Mouse (Mus musculus) small intestine, adult 2 months (tissue): ENCODE results near the gene Myh9. TPM values are rescaled to one million over a fixed set of nuclear protein-coding genes. Genes with fewer than 3 reads are reported as not detected.

Source experiments
- H3K27ac ChIP-seq: fragments of 200-500 bp; 2 replicates; pipeline ENCODE4 v1.5.1; 2012; ENCODE audit warnings: low read depth, low read length, control low read depth, inconsistent platforms; ENCODE audit not compliant: insufficient read depth
- H3K27me3 ChIP-seq: fragments of 200-500 bp; 2 replicates; pipeline ENCODE4 v1.6.1; 2012; ENCODE audit warnings: mild to moderate bottlenecking, moderate library complexity, low read length, inconsistent platforms; ENCODE audit not compliant: control insufficient read depth, insufficient read depth
- H3K36me3 ChIP-seq: fragments of 200-500 bp; 2 replicates; pipeline ENCODE4 v1.6.1; 2012; ENCODE audit warnings: mild to moderate bottlenecking, low read length, control low read depth, inconsistent platforms; ENCODE audit not compliant: control insufficient read depth, insufficient read depth
- H3K4me1 ChIP-seq: fragments of 200-500 bp; 2 replicates; pipeline ENCODE4 v1.6.1; 2012; ENCODE audit warnings: low read length, inconsistent platforms, mixed read lengths; ENCODE audit not compliant: control insufficient read depth, insufficient read depth, insufficient read length
- H3K4me3 ChIP-seq: fragments of 200-500 bp; 2 replicates; pipeline ENCODE4 v1.5.1; 2012; ENCODE audit warnings: low read depth, mild to moderate bottlenecking, control low read depth, inconsistent platforms, low read length, moderate library complexity
- CTCF ChIP-seq: fragments of 200-500 bp; IDR thresholded peaks from 2 replicates; pipeline ENCODE4 v1.5.1; 2012; ENCODE audit warnings: low read depth, mild to moderate bottlenecking, control low read depth, inconsistent platforms, low read length, moderate library complexity, mixed read lengths; ENCODE audit not compliant: insufficient replicate concordance, insufficient read length; ENCODE audit errors: extremely low read depth
- POLR2A ChIP-seq: fragments of 200-500 bp; IDR thresholded peaks from 2 replicates; pipeline ENCODE4 v1.6.1; 2012; ENCODE audit warnings: low read depth, mild to moderate bottlenecking, control low read depth, inconsistent platforms, low read length, moderate library complexity
- WGBS: fragments of 180-500 bp; shearing (Covaris S2); methylation state at CpG from one replicate; pipeline ENCODE4 v1.1.7; 2018; 5-methylcytosine and 5-hydroxymethylcytosine counted together
- polyA plus RNA-seq: library from polyadenylated mRNA; depleted of rRNA; stranded (reverse); fragments of >200 nt; gene quantifications from 2 replicates; pipeline ENCODE4 v1.2.3, GENCODE M21; 2012

Gene Myh9
- polyA plus RNA-seq, 1 experiment, result 89.4 TPM

DNA sequence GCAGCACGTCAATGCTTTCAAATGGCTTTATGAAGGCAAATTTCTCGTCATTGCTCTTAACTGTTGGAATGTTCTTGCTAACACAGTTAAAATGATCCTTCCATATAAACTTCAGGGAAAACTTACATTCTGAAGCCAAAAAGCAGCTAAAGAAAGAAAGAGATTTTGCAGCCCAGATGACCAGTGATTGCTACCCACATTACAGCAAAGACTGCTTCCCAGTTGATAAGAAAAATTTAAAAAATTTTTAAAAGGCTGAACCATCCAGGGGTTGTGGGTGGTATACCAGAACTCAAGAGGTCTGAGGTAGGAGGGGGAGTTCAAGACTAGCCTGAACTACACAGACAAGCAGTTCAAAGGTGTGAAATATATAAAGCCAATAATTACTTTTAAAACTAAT is 1.1 kb upstream of the Myh9 start:
- H3K27me3 ChIP-seq, result no peaks in the 10 kb centered on the region
- H3K36me3 ChIP-seq, result no peaks in the 10 kb centered on the region
- 11% methylated on average over 2 of the region's 2 CpGs for WGBS
- H3K4me3 ChIP-seq, result no peak overlapping the region
- peaks cover 6% of the 10 kb centered on the region for H3K4me1 ChIP-seq
- TF ChIP-seq POLR2A (no peak), CTCF (no peak)
- peak overlapping the region; percentile 94 for H3K27ac ChIP-seq

DNA sequence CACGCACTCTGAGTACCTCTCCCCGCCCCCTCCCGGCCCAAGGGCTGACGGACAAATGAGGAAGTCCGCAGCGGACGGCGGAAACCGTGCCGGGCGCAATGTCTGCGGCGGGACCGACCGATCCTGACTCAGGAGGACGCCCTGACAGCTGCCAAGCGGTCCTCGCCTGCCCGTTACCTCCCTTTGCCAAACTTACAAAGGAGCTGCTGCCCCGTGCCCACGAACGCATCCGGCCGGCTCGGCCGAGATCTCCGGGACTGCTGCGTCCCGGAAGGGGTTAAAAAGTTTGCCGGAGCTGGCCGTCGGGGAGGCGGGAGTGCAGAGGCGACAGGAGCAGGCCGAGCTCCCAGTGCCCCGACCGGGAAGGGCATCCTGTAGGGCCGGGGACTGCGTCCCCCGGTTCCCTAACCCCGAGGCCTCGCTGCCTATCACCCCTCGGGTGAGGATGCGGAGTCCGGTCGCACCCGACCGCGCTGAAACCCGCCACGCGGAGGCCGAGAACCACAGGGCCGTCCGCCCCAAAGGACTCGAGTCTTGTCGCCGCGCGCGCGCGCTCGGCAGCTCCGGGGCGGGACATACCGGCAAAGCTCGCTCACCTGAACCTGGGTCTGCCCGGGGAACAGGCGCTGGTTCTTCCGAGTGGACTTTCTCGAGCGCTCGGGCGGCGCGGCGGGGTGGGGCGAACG is 471 bp downstream of the Myh9 start:
- peak overlapping the region; percentile 98 for H3K27ac ChIP-seq
- no peaks in the 10 kb centered on the region for H3K36me3 ChIP-seq
- peak overlapping the region; percentile 76 for H3K4me3 ChIP-seq
- TF ChIP-seq CTCF (no peak), POLR2A (no peak)
- H3K4me1 ChIP-seq, result peaks cover 15% of the 10 kb centered on the region
- under 1% methylated on average over 80 of the region's 80 CpGs for WGBS
- H3K27me3 ChIP-seq, result no peaks in the 10 kb centered on the region

DNA sequence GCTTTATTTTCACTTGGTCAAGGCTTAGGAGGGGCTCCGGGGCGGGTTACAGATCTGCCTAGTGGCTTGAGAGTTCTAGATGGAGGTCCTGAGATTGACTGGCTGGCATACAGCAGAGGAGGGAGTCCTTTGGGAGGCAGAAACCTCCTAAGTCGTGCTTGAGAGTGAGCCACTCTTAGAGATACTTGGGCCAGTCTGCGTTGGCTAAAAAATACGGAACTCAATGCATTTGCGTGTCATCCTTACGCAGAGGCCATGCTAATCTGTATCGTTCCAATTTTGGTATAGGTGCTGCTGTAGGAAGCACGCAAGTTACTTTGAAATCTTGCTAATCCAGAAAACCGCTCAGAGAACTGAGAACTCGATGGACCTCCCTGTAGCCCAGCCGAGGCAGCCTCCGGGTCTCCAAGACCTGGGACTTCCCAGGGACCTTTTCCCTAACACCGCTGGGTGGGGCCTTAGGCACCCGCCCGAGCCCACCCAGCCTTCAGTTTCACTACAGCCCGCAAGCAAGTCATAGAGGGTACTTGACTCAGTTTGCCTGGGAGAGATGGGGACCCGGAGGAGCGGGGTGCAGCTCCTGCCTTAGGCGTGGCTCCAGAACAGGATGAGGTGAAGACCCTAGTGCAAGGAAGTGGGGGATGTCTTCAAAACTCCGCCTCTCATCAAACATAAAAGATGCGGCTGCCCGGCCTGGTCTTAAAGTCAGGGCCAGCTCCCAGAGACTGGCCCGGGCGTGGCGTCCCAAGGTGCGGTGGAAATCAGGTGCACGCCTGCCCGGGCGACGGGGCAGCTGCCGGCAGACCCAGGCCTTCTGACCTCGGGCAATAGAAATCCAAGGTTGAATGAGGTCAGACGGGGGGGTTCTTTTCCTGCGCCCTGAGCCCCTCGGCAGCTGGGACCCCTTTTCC is 1.3 kb downstream of the Myh9 start:
- H3K27me3 ChIP-seq, result no peaks in the 10 kb centered on the region
- peak overlapping the region; percentile 76 for H3K4me3 ChIP-seq
- under 1% methylated on average over 36 of the region's 36 CpGs for WGBS
- peak overlapping the region; percentile 98 for H3K27ac ChIP-seq
- H3K4me1 ChIP-seq, result peaks cover 23% of the 10 kb centered on the region
- no peak for TF ChIP-seq CTCF
- TF ChIP-seq POLR2A, result no peak
- H3K36me3 ChIP-seq, result no peaks in the 10 kb centered on the region

DNA sequence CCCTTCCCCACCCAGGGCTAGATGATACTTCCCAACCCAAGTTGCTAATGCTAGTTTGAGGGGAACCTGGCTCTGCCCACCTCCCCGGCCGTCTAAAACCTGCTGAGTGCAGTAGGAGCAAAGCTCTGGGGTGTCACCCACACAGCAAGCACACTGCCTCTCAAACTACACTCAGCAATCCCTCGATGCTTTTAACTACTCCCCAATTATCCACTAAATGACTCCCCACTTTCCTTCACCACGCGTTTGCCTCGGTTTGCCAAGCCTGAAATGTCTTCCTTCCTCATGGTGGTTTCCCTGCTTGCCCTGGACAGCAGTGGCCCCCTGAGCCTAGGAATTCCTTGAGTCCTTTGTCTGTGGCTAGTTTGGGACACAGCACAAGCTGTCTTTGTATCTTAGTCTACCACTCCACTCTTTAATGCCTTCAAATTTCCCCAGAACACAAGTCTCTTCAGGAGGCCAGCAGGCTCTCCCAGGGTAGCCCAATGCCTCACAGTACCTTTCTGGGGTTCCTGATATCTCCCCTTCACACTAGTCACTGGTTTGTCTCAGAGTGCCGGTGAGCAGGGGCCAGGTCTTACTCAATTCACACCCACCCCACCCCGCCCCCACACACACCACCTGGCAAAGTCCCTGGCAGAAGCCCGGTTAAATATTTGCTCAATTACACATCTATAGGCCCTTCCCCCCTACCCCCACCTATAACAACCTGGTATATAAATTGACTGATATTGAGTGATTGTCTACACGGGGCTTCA is 2.3 kb downstream of the Myh9 start:
- Histone ChIP-seq H3K4me1 (peaks cover 31% of the 10 kb centered on the region), H3K27ac (peak overlapping the region; percentile 86), H3K4me3 (peak overlapping the region; percentile 53), H3K36me3 (no peaks in the 10 kb centered on the region), H3K27me3 (no peaks in the 10 kb centered on the region)
- 3% methylated on average over 10 of the region's 10 CpGs for WGBS
- no peak for TF ChIP-seq CTCF
- TF ChIP-seq POLR2A, result no peak

DNA sequence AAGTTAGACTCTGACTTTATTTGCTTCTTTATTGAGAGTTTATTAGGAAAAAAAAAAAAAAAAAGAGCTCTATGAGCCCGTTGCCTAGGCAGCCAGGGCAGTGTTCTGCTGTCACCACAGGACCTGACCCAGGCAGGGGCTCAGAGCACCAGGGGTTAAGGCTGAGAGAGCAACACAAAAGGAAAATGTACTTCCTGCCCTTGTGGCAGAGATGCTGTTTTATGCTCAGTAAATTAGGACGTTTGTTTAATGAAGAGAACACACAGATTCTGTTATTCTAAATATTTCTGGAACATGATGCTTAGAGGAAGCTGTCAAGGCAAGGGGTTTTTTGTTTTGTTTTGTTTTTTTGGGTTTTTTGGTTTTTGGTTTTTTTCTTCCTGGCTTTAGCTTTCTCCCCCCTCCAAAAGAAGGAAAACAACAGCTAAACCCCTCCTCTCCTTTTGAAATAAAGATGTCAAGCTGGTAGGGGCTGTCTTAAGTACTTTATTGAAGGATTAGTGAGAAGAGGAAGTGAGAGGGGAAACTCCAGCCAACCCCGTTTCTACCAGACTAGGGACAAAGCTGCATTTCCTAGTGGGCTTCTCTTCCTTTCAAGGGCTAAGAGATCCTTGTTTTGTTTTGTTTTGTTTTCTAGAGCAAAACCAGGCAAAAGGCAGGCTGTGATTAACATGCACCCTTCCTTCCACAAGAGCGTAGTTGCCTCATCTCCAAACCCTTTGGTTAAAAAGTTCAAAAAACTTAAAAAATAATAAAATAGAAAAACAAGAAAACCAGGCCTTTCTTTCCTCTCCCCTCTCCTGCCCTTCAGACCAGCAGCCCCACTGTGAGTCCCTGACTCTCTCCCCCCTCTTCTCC is 3.2 kb downstream of the Myh9 start:
- peaks cover 40% of the 10 kb centered on the region for H3K4me1 ChIP-seq
- 14% methylated on average over 4 of the region's 4 CpGs for WGBS
- H3K36me3 ChIP-seq, result no peaks in the 10 kb centered on the region
- no peaks in the 10 kb centered on the region for H3K27me3 ChIP-seq
- peak overlapping the region; percentile 86 for H3K27ac ChIP-seq
- no peak for TF ChIP-seq CTCF
- TF ChIP-seq POLR2A, result no peak
- peak overlapping the region; percentile 53 for H3K4me3 ChIP-seq

DNA sequence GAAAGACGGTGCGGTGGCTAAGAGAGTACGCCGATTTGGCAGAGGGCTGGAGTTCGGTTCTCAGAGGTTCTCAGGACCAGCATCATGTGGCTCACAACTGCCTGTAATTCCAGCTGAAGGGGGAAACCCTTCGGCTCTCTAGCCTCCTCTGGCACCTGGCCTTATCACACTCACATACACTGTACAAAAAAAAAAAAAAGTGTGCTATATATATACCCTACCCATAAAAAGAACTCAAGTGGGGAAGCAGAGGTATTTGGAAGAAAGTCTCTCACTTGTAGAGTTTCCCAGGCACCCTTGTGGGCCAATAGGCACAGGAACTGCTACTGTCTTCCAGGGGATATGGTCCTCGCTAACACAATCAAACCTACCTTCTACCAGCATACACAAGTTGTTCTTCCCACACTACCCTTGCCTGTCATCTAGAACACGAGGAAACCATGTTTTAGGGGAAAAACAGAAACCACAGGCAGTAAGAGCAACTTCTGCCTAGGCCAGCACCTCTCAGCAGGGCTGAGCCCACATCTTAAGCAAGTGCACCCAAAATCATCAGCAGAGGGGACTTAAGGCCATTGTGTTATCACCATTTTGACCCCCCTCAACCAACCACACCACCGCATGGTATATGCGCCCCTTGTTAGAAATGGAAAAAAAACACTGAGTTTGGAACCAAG is 4.4 kb downstream of the Myh9 start:
- Histone ChIP-seq H3K4me1 (peaks cover 46% of the 10 kb centered on the region), H3K27ac (peak overlapping the region; percentile 86), H3K27me3 (no peaks in the 10 kb centered on the region), H3K4me3 (no peak overlapping the region), H3K36me3 (no peaks in the 10 kb centered on the region)
- TF ChIP-seq CTCF (no peak), POLR2A (no peak)
- 19% methylated on average over 10 of the region's 10 CpGs for WGBS
